Mouse (Mus musculus) MEL (cell line): ENCODE data around the gene Clpsl2. TPM values are rescaled to one million over a fixed set of nuclear protein-coding genes. Genes with fewer than 3 reads are reported as not detected.

Source experiments
- DNase-seq: peaks from one replicate; pipeline ENCODE4 v3.0.0; 2011; ENCODE audit warnings: low read depth, low spot score
- H3K27ac ChIP-seq: 2 replicates; pipeline ENCODE4 v1.5.1; 2012; ENCODE audit warnings: low read depth, mild to moderate bottlenecking, control low read depth, low read length, moderate library complexity; ENCODE audit not compliant: control insufficient read depth
- H3K27me3 ChIP-seq, 2 experiments: fragments of 150-350 bp in 1 of 2; sonication (generic) in 1 of 2; 2 replicates each; pipeline ENCODE4 v1.6.1; 2012; ENCODE audit warnings: low read length in 2 of 2, mild to moderate bottlenecking in 2 of 2, improper control_type of control experiment in 1 of 2, moderate library complexity in 1 of 2; ENCODE audit not compliant: insufficient read depth in 2 of 2, control insufficient read depth in 1 of 2
- H3K36me3 ChIP-seq, 2 experiments: 2 replicates each; pipeline ENCODE4 v1.6.1; 2012 to 2014; ENCODE audit warnings: low read length in 2 of 2, improper control_type of control experiment in 1 of 2, inconsistent platforms in 1 of 2, mild to moderate bottlenecking in 1 of 2; ENCODE audit not compliant: insufficient read depth in 2 of 2, control insufficient read depth in 1 of 2
- H3K4me1 ChIP-seq, 2 experiments: fragments of 150-350 bp in 1 of 2; sonication (generic) in 1 of 2; 2 replicates each; pipeline ENCODE4 v1.6.1; 2012; ENCODE audit warnings: low read length in 2 of 2, improper control_type of control experiment in 1 of 2, mild to moderate bottlenecking in 1 of 2; ENCODE audit not compliant: insufficient read depth in 2 of 2, control insufficient read depth in 1 of 2
- H3K4me3 ChIP-seq, 2 experiments: fragments of 150-350 bp in 1 of 2; sonication (generic) in 1 of 2; 2 replicates each; pipeline ENCODE4 v1.5.1; 2012; ENCODE audit warnings: low read depth in 2 of 2, low read length in 2 of 2, mild to moderate bottlenecking in 2 of 2, moderate library complexity in 2 of 2, control low read depth in 1 of 2, improper control_type of control experiment in 1 of 2; ENCODE audit not compliant: control insufficient read depth in 1 of 2, insufficient read depth in 1 of 2
- H3K79me2 ChIP-seq: 2 replicates; pipeline ENCODE4 v1.6.1; 2012; ENCODE audit warnings: mild to moderate bottlenecking, low read length, moderate library complexity; ENCODE audit not compliant: control insufficient read depth, poor library complexity, insufficient read depth
- H3K9ac ChIP-seq: 2 replicates; pipeline ENCODE4 v1.6.1; 2012; ENCODE audit warnings: low read depth, mild to moderate bottlenecking, control low read depth, low read length, moderate library complexity; ENCODE audit not compliant: control insufficient read depth, poor library complexity, severe bottlenecking
- H3K9me3 ChIP-seq: fragments of 150-350 bp; sonication (generic); replicated peaks from 2 replicates; pipeline ENCODE4 v1.6.1; 2012; ENCODE audit warnings: mild to moderate bottlenecking, low read length, improper control_type of control experiment, moderate library complexity; ENCODE audit not compliant: insufficient read depth
- BHLHE40 ChIP-seq: IDR thresholded peaks from 2 replicates; pipeline ENCODE4 v1.6.1; 2012; ENCODE audit warnings: low read depth, mild to moderate bottlenecking, inconsistent platforms, low read length, improper control_type of control experiment, borderline replicate concordance
- CHD1 ChIP-seq: IDR thresholded peaks from 2 replicates; pipeline ENCODE4 v1.6.1; 2012; ENCODE audit warnings: low read depth, mild to moderate bottlenecking, inconsistent platforms, low read length, improper control_type of control experiment
- CHD2 ChIP-seq: IDR thresholded peaks from 2 replicates; pipeline ENCODE4 v1.6.1; 2011; ENCODE audit warnings: low read length, improper control_type of control experiment
- EP300 ChIP-seq, 2 experiments: IDR thresholded peaks; 2 replicates each; pipeline ENCODE4 v1.6.1; 2011; ENCODE audit warnings: improper control_type of control experiment in 2 of 2, low read length in 2 of 2, low read depth in 1 of 2, mild to moderate bottlenecking in 1 of 2
- GABPA ChIP-seq: IDR thresholded peaks from 2 replicates; pipeline ENCODE4 v1.6.1; 2012; ENCODE audit warnings: low read depth, mild to moderate bottlenecking, inconsistent platforms, low read length, improper control_type of control experiment, moderate library complexity
- GATA1 ChIP-seq: IDR thresholded peaks from 2 replicates; pipeline ENCODE4 v1.6.1; 2011; ENCODE audit warnings: low read depth, low read length, improper control_type of control experiment
- HCFC1 ChIP-seq: IDR thresholded peaks from 2 replicates; pipeline ENCODE4 v1.6.1; 2012; ENCODE audit warnings: low read depth, mild to moderate bottlenecking, inconsistent platforms, low read length, improper control_type of control experiment, moderate library complexity
- KAT2A ChIP-seq: conservative IDR thresholded peaks from 2 replicates; pipeline ENCODE4 v1.6.1; 2012; ENCODE audit warnings: low read depth, low read length, improper control_type of control experiment, inconsistent platforms
- MAFK ChIP-seq: IDR thresholded peaks from 2 replicates; pipeline ENCODE4 v1.6.1; 2011; ENCODE audit warnings: low read depth, mild to moderate bottlenecking, low read length, improper control_type of control experiment, borderline replicate concordance
- MAX ChIP-seq: IDR thresholded peaks from 2 replicates; pipeline ENCODE4 v1.6.1; 2011; ENCODE audit warnings: low read length, improper control_type of control experiment
- MXI1 ChIP-seq: IDR thresholded peaks from 2 replicates; pipeline ENCODE4 v1.6.1; 2011; ENCODE audit warnings: mild to moderate bottlenecking, low read depth, low read length, improper control_type of control experiment
- MYC ChIP-seq: IDR thresholded peaks from 2 replicates; pipeline ENCODE4 v1.6.1; 2011; ENCODE audit warnings: low read depth, mild to moderate bottlenecking, low read length, improper control_type of control experiment, moderate library complexity
- NRF1 ChIP-seq: IDR thresholded peaks from 2 replicates; pipeline ENCODE4 v1.6.1; 2014; ENCODE audit warnings: low read depth, mild to moderate bottlenecking, inconsistent platforms, low read length, improper control_type of control experiment, moderate library complexity; ENCODE audit not compliant: poor library complexity, insufficient read depth, severe bottlenecking
- POLR2A ChIP-seq, 2 experiments: IDR thresholded peaks; 2 replicates each; pipeline ENCODE4 v1.6.1; 2011 to 2012; ENCODE audit warnings: low read length in 2 of 2, mild to moderate bottlenecking in 2 of 2, control low read depth in 1 of 2, improper control_type of control experiment in 1 of 2, low read depth in 1 of 2, moderate library complexity in 1 of 2; ENCODE audit not compliant: control insufficient read depth in 1 of 2, insufficient read depth in 1 of 2, poor library complexity in 1 of 2
- POLR2AphosphoS2 ChIP-seq: IDR thresholded peaks from 2 replicates; pipeline ENCODE4 v1.6.1; 2011; ENCODE audit warnings: low read length, improper control_type of control experiment
- POLR2AphosphoS5 ChIP-seq: IDR thresholded peaks from 2 replicates; pipeline ENCODE4 v1.6.1; 2012; ENCODE audit warnings: low read depth, borderline replicate concordance, mild to moderate bottlenecking, inconsistent platforms, low read length, moderate library complexity, mixed read lengths
- RCOR1 ChIP-seq: IDR thresholded peaks from 2 replicates; pipeline ENCODE4 v1.6.1; 2012; ENCODE audit warnings: low read depth, mild to moderate bottlenecking, inconsistent platforms, low read length, improper control_type of control experiment
- SIN3A ChIP-seq: IDR thresholded peaks from 2 replicates; pipeline ENCODE4 v1.6.1; 2012; ENCODE audit warnings: low read length, improper control_type of control experiment, inconsistent platforms
- SMC3 ChIP-seq: IDR thresholded peaks from 2 replicates; pipeline ENCODE4 v1.6.1; 2011; ENCODE audit warnings: low read depth, low read length, improper control_type of control experiment
- TAL1 ChIP-seq: IDR thresholded peaks from 2 replicates; pipeline ENCODE4 v1.6.1; 2012; ENCODE audit warnings: mild to moderate bottlenecking, inconsistent platforms, low read length, moderate library complexity, mixed read lengths
- TBP ChIP-seq: IDR thresholded peaks from 2 replicates; pipeline ENCODE4 v1.8.0; 2011; ENCODE audit warnings: low read depth, low read length, improper control_type of control experiment
- UBTF ChIP-seq: IDR thresholded peaks from 2 replicates; pipeline ENCODE4 v1.6.1; 2012; ENCODE audit warnings: low read depth, mild to moderate bottlenecking, inconsistent platforms, low read length, improper control_type of control experiment, moderate library complexity, borderline replicate concordance; ENCODE audit not compliant: insufficient read depth
- USF1 ChIP-seq: IDR thresholded peaks from 2 replicates; pipeline ENCODE4 v1.6.1; 2014; ENCODE audit warnings: low read depth, mild to moderate bottlenecking, inconsistent platforms, low read length, improper control_type of control experiment, moderate library complexity
- ZC3H11A ChIP-seq: IDR thresholded peaks from 2 replicates; pipeline ENCODE4 v1.6.1; 2012; ENCODE audit warnings: low read depth, mild to moderate bottlenecking, inconsistent platforms, low read length, improper control_type of control experiment
- polyA plus RNA-seq, 2 experiments: library from polyadenylated mRNA; stranded (reverse) in 1 of 2; unstranded in 1 of 2; fragments of >175 nt in 1 of 2; fragments of >200 nt in 1 of 2; gene quantifications; 2 replicates each; pipeline versions ENCODE4 v1.2.1 to v1.2.4; 2012; ENCODE audit warnings: low replicate concordance in 2 of 2, low read depth in 1 of 2; ENCODE audit not compliant: insufficient read length in 2 of 2, insufficient read depth in 1 of 2, missing spikeins in 1 of 2
- total RNA-seq: library from RNA; depleted of rRNA; stranded (reverse); fragments of 300-350 nt; gene quantifications from 2 replicates; pipeline ENCODE4 v1.2.3, GENCODE M21; 2012

The Clpsl2 gene
- total and polyA plus RNA-seq, 3 experiments: not detected

DNA sequence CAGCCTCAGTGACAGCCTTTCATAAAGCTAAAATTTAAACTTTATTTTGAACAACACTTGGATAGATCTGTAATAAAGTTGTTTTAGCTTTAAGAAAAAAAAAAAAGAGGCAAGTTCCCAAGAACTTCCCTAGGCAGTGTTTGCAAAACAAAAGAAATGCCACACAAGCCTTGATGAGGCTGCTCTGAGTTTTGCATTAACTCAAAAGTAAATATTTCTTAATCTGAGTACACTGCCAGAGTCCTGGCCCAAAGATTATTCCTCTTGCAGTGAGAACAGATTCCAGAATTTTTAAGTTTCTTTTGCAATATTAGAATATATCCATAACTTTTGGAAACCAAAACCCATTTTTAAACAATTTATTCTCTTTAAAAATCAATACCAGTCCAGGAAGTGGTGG lies 16.0 kb downstream of the Clpsl2 start:
- Histone ChIP-seq H3K36me3 (no peaks in the 10 kb centered on the region), H3K4me1 (no peaks in the 10 kb centered on the region), H3K9ac (no peak overlapping the region), H3K79me2 (no peaks in the 10 kb centered on the region), H3K27ac (no peak overlapping the region), H3K4me3 (no peak overlapping the region), H3K9me3 (no peaks in the 10 kb centered on the region), H3K27me3 (peaks cover 2 to 4% of the 10 kb centered on the region in 2 experiments)
- TF ChIP-seq KAT2A (no peak), SMC3 (no peak), CHD2 (no peak), GATA1 (no peak), RCOR1 (no peak), TAL1 (no peak), EP300 (IDR thresholded peaks at IDR 0.05; ENCODE audit: low read depth in 1 of 2, low read length in 2 of 2) (no peak), USF1 (no peak), MAX (no peak), BHLHE40 (no peak), HCFC1 (no peak), POLR2A (IDR thresholded peaks at IDR 0.05; ENCODE audit: control insufficient read depth in 1 of 2, insufficient read depth in 1 of 2, low read depth in 1 of 2, low read length in 2 of 2, poor library complexity in 1 of 2) (no peak), MYC (no peak), NRF1 (no peak), MAFK (no peak), MXI1 (no peak), SIN3A (no peak), ZC3H11A (no peak), POLR2AphosphoS2 (no peak)
- DNase-seq: no peak

DNA sequence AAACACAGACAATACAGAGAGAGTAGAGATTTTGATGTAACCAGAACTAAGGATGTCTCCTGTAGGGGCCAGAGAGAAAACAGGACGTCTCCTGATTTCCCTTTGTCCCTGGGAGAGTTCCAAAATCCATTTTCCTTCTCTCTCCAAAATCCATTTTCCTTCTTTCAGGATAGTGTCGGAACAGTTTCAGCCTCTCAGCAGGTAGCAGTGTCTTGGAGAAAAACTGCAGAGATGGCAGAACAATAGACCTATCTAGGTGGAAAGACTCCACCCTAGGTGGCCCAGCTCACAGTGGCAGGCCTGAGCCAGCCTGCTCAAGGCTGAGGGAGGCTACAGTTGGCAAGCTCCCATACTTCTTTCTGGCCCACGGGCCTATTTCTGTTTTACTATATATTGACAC lies 18.3 kb downstream of the Clpsl2 start:
- no peak for DNase-seq
- Histone ChIP-seq H3K9me3 (no peaks in the 10 kb centered on the region), H3K27ac (no peak overlapping the region), H3K36me3 (no peaks in the 10 kb centered on the region), H3K79me2 (no peaks in the 10 kb centered on the region), H3K9ac (no peak overlapping the region), H3K27me3 (peaks cover 2 to 4% of the 10 kb centered on the region in 2 experiments; a peak in 2 of 4 replicates), H3K4me3 (no peak overlapping the region), H3K4me1 (no peaks in the 10 kb centered on the region)
- no peak for TF ChIP-seq UBTF
- TF ChIP-seq TBP: no peak
- no peak for TF ChIP-seq POLR2AphosphoS2
- TF ChIP-seq SIN3A: no peak
- TF ChIP-seq CHD1: no peak
- no peak for TF ChIP-seq MYC
- TF ChIP-seq POLR2A (IDR thresholded peaks at IDR 0.05; ENCODE audit: control insufficient read depth in 1 of 2, insufficient read depth in 1 of 2, low read depth in 1 of 2, low read length in 2 of 2, poor library complexity in 1 of 2): no peak
- TF ChIP-seq GABPA: no peak
- no peak for TF ChIP-seq MAFK
- no peak for TF ChIP-seq SMC3
- TF ChIP-seq POLR2AphosphoS5: no peak
- TF ChIP-seq GATA1: no peak
